Mouse (Mus musculus) left cerebral cortex, postnatal 25 days (tissue): ENCODE results near the gene Gm26661. TPM values are rescaled to one million over a fixed set of nuclear protein-coding genes. Genes with fewer than 3 reads are reported as not detected.
A peak's percentile ranks its signal among the peaks of the same experiment; 100 is the strongest.

Experiments
- DNase-seq, 2 experiments: peaks; one replicate each; pipeline ENCODE4 v3.0.0; 2022; ENCODE audit warnings: low spot score in 2 of 2, mixed read lengths in 1 of 2
- intact Hi-C: fragments of 180-260 bp; cut with DNase I; formaldehyde crosslinking; loops from one replicate; pipeline ENCODE4 v1.15.1; 2025
- total RNA-seq, 2 experiments: library from RNA; stranded (reverse); gene quantifications; 2 replicates each; pipeline ENCODE4 v1.2.3; 2021

The Gm26661 gene
- not detected for total RNA-seq

GRCm38 (mm10) chr14:7791532-7792159, at the start of gene Gm26661:
Gene Gm26661, plus strand, starts transcription at chr14:7791587.
- intact Hi-C loops: loop anchor here (2.0 kb wide), 1 partner anchor 21 kb away; no protein-coding TSS in a partner anchor
- DNase-seq: peak in 1 of 2 experiments; percentile 58

- intact Hi-C loops: no loop called here
- peak; percentile 61 to 63 for DNase-seq
Observed at GRCm38 (mm10) chr14:7748944-7749763, 42.2 kb upstream of the Gm26661 start.

DNA sequence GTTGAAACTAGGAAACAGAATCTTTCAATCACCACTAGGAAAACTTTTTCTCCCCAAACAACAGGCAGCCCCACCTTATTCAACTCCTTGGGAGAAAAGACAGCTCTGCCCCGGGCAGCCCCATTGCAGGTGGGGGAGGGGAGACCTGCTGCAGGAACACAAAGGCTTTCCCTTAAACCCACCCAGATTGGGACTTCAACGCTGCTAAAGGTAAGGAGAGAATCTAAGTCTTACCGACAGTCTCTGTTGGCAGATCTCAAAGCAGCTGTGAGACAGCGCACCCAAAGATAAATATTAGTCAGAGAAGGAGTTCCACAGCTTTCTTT, 41.7 kb upstream of the Gm26661 start:
- intact Hi-C loops: no loop called here
- DNase-seq: no peak

DNA sequence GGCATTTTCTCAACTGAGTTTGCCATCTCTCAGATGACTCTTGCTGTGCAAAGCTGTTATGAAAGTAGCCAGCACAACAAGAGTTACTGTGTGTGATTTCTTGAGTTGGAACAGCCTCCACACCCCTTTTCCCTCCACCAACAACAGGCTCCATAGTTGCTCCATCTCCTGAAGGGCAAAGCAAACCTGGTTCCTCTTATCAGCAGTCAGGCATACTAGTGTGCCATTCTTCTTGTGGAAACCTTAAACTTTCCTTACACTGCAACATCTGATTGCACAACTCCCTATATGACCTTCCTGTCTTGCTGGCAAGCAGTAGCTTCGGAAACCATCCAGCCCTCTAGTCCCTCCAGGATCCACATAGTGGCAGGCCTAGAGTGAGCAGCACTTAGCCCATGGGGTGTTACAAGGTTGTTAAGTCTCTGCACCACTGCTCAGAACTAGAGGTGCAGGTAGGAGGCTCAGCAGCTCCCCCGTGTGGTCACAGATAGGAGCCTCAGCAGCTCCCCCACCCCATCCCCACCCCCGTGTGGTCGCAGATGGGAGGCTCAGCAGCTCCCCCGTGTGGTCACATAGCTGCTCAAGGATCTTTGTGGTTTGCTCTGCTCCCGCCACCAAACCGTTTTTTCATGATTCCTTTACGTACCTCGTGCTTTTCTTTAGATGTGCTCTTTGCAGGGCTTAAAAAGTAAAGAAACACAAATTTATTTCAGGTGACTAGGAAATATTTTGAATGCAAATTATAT, 25.6 kb upstream of the Gm26661 start:
- DNase-seq: peak; percentile 76 to 78
- intact Hi-C loops: loop anchor here (2.0 kb wide), 1 partner anchor 33 kb away; no protein-coding TSS in a partner anchor

DNA sequence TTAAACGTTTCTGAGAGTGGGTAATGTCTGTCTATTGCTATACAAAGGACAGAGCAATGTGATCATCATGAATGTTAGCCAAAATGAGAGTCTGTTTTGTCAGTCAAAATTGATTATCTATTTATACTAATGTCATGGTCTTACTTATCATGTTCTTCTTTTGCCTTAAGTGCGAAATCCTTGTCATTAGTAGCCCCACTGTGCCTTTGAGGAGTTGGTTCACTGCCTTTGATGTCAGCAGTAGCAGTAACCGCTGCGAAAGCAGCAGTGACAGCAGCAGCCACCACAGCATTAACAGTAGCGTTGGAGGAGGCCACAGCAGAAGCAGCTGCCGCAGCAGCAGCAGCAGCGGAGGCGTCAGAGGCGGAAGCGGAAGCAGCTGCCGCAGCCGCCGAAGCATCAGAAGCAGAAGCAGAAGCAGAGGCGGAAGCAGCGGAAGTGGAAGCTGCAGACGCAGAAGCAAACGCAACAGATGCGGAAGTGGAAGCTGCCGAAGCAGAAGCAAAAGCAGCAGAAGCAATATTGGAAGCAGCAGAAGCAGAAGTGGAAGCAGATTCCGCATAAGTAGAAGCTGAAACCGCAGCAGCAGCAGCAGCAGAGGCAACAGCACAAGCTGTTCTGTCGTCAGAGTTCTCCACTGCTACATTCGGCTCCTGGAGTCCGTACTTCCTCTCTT, 17.5 kb upstream of the Gm26661 start:
- DNase-seq: peak; percentile 42 to 61
- intact Hi-C loops: no loop called here

- intact Hi-C loops: no loop called here
- DNase-seq: no peak
Observed at GRCm38 (mm10) chr14:7786073-7786472, 5.3 kb upstream of the Gm26661 start.

DNA sequence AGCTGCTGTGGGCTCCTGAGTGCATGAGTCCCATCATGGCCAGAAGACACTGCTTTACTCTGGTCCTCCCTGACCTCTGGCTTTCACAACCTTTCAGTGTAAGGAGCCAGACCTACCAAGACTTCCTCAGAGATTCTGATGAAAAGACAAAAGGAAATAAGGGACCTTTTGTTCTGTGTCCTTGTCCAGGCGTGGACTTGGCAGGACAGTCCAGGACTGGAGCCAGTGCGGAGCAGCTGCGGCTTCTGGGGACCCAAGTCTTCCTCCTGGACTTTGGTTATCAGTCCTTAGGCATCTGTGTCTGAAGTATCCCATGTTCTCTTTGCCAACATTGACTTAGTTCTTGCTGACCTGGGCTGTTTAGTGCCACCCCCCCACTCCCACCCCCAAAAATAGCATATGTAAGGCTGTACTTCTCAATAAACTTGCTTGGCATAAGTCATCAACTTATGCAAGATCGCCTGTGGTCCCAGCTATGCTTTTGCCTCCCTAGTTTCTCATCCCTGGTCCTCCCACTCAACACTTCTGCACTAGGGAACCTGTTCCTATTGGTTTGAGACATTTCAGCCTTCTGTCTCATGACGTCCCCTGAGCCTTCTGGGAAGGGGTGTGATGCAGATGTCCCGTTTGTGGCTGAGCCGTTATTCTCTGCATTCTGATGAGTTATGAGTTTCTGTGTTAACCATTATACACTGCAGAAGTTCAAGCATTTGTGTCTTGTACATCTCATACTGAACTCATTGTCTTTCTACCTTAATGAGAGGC, 1.9 kb upstream of the Gm26661 start:
- intact Hi-C loops: loop anchor here (2.0 kb wide), 1 partner anchor 19 kb away; no protein-coding TSS in a partner anchor
- DNase-seq: peak in 1 of 2 experiments; percentile 79

DNA sequence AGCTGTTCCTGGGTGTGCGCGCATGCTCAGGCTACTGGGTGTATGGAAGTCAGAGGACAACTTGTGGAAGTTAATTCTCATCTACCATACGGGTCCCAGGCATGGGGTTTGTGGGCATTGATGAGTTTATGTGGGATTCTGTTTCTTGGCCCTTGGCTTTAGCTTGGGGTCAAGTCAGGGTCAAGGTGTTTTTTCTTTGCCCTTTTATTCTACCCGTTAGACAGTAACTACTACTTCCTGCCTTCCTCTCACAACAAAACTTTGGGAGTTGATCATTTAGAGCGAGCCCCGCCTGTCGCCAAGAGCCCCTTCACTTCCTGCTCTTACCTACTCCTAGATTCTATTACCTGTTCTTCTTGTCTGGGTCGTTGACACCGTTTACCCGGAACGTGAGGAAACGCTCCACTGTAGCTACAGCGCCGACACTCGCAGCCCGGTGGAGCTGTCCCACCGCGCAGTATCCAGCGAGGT, 291 bp upstream of the Gm26661 start:
- no peak for DNase-seq
- intact Hi-C loops: loop anchor here (2.0 kb wide), 1 partner anchor 20 kb away; no protein-coding TSS in a partner anchor

- no peak for DNase-seq
- intact Hi-C loops: no loop called here
Observed at GRCm38 (mm10) chr14:7795961-7796360, 4.6 kb downstream of the Gm26661 start.

- no peak for DNase-seq
- intact Hi-C loops: no loop called here
Observed at GRCm38 (mm10) chr14:7800611-7801010, 9.2 kb downstream of the Gm26661 start.

DNA sequence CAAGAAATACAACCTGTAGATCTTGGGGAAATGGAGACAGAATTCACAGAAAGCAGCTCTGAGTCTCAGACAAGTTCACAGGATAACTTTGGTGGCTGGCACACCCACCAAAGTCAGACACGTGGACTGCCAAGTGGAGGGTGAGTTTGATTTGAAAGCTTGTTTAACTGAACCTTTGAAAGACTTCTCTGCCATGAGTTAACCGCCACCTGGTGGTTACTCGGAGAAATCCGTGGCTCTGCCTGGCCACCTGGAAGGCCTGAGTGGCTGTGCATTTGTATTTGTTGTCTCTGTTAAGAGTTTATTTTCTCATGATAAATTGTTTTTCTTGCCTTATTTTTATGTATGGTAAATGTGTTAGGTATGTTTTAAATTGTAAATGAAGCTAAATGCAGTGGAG, 10.4 kb downstream of the Gm26661 start:
- DNase-seq: peak; percentile 47 to 64
- intact Hi-C loops: no loop called here

DNA sequence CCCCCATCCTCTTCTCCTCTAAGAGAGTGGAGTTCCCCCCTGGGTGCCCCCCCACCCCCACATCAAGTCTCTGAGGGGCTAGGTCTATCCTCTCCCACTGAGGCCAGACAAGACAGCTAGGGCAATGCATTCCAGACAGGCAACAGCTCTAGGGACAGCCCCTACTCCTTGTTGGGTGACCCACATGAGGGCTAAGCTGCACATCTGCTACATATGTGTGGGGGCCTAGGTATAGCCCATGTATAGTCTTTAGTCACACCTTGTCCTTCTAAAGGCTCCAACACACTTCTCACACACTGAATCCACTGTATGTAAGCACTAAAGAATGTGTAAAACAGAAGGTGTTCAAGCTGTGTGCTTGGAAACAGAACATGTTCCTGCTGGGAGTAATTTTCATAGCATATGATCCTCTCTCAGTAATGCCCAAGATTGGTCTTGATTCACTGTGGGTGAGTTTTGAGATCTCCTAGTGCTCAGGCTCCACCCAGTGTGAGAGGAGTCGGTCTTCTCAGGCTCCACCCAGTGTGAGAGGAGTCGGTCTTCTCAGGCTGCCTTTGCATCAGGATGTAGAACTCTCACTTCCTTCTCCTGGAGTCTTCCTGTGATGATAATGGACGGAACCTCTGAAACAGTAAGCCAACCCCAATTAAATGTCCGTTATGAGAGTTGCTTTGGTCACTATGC, 12.6 kb downstream of the Gm26661 start:
- DNase-seq: no peak
- intact Hi-C loops: no loop called here

- intact Hi-C loops: no loop called here
- no peak for DNase-seq
Observed at GRCm38 (mm10) chr14:7804558-7804905, 13.1 kb downstream of the Gm26661 start.

GRCm38 (mm10) chr14:7807711-7808110, 16.3 kb downstream of the Gm26661 start:
- intact Hi-C loops: no loop called here
- no peak for DNase-seq

DNA sequence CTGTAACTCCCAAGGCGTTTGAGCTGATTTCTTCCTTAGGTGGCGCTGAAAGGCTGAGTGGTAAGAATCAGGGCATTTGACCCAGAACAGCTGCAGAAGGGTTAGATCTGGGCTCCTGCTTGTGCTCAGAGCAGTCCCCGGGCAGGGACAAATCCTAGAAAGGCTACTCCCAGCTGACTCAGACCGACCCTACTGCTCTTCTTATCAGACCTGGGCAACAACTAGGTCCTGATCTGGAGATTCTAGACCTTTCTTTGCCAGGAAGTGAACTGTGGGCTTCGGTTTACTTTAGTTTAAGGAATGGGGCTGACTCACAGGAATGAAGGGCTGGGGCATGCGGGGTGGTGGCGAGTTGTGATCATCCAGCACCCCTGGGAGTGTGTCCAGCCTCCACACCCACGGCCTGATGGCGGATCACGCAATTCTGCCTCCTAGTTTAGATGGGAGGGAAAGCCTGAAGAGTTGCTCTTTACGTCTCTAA, 17.2 kb downstream of the Gm26661 start:
- intact Hi-C loops: no loop called here

DNA sequence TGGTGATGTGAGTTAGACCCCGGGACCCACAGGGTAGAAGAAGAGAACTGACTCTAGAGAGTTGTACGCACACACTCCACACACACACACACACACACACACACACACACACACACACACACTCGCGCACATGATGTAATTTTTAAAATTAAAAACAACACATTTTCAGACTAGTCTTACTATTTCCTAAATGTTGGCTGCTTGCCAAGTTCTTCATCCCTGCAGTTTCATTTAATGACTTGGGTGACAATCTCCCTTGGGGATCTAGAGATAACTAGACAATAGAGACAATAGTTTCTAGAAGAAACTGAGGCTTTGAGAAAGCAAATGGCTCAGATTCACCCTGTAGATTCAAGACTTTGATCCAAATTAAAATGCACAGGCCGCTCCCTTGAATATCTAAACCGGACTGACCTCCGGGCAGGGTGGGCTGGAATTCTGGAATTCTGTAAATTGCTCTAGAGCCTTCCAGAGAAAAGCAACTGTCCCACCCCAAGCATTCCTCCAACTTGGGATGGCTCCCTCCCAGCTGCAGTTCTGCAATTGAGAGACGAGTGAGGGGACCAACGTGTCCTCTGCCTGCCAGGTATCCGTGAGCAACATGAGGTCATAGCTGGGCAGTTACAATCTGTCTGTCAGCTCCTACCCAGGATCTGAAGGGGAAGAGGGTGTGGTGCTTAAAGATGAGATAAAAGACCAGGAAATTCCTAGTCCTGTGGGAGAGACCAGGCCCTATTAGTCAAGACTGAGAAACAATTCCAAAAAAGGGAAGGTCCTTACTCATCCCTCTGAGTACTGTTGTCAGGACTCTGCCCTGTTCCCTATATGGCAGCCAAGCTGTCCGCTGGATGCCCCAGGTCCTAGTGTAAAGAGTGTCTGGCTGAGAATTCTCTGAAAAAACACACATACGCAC, 17.9 kb downstream of the Gm26661 start:
- no peak for DNase-seq
- intact Hi-C loops: no loop called here

More for the DNA sequence above, 17.2 kb downstream of the Gm26661 start:
- no peak for DNase-seq

- intact Hi-C loops: loop anchor here (1.0 to 2.0 kb wide), 6 partner anchors 37 to 179 kb away; no protein-coding TSS in a partner anchor
- peak; percentile 96 to 98 for DNase-seq
Observed at GRCm38 (mm10) chr14:7817770-7818462, 26.5 kb downstream of the Gm26661 start, which contains the start of gene Flnb. Gene Flnb, plus strand, starts transcription at chr14:7817957.
